Mouse (Mus musculus) cerebellum, adult 9-11 months (tissue): ENCODE results near the gene 1700018B08Rik.
A peak's percentile ranks its signal among the peaks of the same experiment; 100 is the strongest.

Source experiments
- DNase-seq: peaks from one replicate; pipeline ENCODE4 v3.0.0; 2022

1700018B08Rik gene

DNA sequence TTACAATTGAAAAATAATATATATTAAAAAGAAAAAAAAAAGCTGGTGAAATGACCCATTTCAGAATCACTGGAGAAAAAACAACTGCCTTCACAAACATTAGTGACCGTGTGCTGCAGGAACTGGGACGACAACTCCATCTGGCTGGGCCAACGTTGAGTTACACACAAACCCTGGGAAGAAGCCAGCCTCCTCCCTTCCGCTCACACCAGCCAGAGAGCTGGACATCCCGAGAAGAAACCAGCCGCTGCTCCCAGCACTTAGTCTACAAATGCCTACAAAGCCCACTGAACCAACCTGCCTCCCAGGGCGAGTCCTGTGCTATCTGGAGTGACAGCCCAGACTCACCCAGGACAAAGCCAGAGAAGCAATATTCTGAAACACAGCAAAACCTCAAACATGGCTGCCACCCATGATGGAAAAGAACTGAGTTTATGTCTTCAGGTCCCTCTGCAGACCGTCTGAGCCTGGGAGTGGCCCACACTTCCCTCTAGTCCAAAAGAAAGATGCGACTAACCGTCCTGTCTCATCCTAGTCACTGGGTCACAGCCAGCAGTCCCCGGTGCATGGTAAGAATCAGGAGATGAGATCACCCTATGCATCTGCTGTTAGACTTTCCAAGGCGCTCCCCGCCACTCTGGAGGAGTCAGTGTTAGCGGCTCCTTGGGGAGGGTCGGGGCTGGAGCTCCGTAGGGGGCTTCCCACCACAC is 17.7 kb upstream of the 1700018B08Rik start:
- peak; percentile 66 for DNase-seq

DNA sequence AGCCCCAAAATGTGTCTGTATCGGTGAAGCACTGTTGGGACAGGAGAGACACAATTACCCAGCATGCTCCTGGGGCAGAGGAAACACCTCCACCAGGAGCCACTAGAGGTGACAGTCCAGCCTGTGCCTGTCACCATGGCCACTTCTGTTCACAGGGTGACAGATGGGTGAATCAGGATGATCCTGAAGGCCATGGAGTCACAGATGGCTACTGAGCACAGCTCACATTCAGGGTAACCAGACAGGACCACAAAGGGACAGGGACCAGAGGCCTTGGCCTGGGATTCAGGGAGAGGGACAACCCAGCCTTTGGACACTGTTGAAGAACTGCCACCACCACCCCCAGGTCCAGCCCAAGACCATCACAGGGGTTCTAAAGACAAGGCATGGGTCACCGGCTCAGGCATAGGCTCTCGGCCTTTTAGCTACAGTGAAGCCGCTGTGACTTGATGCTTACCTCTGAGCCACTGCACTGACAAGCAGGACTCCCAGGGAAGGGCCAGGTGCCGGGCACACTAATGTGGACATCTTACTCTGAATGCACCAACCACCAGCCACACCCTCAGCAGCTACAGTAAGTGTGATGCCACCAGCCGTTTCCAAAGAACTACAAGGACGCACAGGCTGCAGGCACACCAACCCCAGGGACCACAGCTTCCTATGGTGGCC is 16.4 kb upstream of the 1700018B08Rik start:
- DNase-seq = peak; percentile 44

DNA sequence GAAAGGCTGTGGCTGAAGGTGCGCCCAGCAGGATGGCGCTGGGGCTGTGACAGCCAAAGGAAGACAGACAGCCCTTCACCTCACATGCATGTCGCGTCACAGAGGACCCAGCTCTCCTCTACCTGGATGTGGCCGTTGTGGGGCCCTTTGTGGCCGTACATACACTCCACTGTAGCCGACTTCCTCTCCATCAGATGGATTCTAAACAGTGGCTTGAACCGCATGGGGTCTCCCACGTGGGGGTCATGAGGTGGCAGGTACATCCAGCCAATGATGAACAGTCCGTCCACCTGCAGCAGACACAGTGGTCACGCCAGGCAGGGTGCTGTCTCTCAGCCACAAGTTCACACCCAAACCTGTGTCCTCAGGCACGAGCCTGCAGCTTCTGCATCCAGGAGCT is 15.7 kb upstream of the 1700018B08Rik start:
- DNase-seq = peak; percentile 44

DNA sequence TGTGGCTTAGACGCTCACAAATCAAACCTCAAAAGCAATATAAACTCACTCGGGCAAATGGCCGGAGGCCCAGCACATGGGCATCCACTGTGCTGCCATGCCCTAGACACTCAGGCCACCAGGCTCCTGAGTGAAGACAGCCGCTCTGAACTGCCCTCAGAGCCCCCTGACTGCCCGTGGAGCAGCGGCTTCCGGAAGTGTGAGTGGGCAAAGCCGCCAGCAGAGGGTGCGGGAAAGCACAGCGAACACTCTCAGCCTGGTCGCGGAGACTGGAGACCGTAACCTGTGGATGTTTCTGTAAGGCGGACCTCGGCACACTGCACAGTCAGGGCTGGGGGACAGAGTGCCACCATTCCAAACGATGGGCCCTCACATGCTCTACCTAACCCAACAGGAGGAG is 14.4 kb upstream of the 1700018B08Rik start:
- peak; percentile 16 for DNase-seq

DNA sequence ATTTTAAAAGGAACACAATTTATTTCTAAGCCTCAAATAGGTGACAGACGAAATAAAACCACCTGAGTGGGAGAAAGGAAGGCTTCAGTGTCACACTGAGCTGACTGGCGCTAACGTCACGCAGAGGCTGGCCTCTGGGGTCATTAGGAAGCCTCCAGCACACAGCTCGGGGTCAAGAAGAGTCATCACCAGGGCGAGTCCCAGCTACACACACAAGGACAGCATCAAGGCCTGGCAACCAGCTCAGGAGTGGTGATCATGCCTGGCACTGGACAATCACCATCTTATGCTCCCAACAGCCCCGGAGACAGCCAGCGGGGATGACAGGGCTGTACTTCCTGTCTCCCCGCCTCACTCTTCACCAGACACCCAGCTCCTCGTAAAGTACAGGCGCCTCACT is 13.6 kb upstream of the 1700018B08Rik start:
- DNase-seq = peak; percentile 7

DNA sequence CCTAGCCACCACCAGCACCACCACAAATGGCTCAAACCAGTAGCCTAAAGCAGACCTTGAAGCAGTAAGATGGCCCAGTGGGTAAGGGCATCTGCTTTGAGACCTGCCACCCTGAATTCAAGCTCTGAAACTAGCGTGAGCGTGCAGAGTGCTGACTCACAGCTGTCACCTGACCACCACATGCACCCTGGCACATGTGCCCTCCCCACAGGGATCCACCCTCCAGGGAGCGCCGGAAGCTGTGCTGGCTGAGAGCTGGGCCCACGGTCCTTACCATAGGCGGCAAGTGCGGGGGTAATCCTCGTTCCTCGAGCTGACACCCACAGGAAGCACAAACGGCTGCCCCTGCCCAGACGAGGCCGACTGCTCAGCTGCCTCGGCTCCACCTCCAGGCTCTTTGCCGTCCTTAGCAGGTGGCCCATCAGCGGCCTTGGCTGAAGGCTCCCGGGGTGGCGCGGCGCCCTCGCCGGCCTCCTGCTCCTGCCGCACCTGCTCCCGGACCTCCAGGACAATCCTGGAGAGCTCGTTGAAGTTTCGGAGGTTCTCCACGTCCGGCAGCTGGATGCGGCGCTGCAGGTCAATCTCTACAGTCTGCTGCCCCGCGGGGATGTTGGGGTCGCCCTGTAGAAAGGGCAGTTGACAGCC is 9.8 kb upstream of the 1700018B08Rik start:
- peak; percentile 10 for DNase-seq

DNA sequence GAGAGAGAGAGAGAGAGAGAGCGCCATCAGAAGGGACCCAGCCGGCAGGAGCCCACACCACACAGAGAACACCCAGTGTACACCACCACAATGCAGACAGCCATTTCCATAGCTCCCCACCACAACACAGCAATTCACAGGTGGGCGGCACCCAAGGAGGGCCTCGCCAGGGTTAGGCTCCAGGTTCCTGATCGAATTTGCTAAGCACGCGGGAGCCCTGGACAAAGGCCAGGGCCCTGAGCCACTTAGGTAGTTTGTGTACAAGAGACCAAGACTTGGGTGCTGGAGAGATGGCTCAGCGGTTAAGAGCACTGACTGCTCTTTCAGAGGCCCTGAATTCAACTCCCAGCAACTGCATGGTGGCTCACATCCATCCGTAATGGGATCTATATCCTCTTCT is 8.4 kb upstream of the 1700018B08Rik start:
- DNase-seq = peak; percentile 2

DNA sequence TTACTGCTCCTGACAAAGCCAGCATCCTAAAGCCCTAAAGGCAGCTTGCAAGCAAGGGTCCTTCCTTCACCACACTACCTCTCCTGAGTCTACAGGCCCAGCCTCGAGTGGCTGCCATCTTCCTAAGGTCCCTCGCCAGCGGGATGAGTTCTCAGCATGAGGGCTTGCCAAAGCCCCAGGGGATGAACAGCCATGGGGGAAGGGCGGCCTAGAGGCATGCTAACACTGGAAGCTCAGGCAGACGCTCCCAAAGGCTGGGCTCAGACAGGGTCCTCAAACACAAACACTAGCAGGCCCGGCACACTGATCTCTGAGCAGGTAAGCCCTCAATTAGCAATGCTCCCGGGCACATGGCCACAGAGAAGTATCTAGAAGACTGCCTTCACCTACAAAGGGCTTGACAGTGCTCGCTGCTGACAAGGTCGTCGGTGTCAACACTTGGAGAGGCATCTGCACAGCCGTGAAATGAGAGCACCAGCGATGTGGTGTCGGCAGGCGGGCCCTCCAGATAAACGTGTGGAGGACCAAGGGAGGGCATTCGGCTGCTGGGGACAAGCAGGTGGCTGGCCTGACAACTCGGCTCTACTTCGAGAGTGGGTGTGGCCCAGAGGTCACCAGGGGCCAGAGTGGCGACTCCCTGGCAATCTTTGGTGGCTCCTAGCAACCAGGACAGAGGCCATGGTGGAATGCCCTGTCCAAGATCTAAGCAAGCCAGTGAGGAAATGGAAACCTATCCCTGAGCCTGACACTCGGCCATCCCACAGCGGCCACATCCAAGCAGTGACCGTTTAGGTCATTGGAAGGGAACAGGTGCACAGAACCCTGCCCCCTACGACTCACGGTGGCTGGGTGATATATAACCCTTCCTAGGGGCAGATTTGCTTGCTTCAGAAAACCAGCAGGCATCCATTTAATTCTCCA is 7.2 kb upstream of the 1700018B08Rik start:
- DNase-seq = peak; percentile 3

DNA sequence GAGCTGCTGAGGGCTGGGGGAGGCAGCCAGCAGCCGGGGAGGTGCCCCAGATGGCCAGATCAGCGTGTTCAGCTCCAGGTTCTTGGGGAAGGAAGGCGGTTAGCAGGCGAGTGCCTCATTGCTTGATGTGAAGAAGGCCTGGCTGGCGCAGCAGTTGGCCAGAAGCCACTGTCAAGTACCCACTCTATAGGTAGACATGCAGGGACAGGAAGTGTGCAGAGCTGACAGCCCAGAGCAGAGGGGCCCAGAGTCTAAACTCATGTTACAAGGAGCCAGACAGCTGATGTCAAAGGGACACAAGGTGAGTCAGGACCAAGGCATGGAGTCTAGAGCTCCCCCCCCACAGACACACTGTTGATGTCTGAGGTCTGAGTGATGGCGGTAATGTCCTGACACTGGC is 5.9 kb upstream of the 1700018B08Rik start:
- no peak for DNase-seq

DNA sequence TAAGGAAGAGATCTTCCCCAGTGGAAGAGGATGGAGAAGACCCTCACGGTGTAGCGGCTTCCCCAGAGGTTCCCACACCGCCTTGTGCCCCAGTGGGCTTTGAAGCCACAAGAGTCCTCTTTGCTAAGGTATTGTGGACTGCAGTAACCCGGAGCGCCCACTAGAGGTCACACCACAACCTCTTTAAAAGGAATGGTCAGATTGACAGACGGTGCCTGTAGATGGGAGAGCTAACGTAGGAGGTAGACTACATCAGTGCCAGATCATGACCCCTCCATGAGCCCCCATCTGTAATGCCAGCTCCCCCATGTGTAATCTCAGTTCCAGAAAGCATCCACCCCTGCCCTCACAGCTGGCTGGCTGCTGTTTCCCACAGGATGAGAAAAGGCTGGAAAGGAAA is 3.0 kb upstream of the 1700018B08Rik start:
- DNase-seq = peak; percentile 74

DNA sequence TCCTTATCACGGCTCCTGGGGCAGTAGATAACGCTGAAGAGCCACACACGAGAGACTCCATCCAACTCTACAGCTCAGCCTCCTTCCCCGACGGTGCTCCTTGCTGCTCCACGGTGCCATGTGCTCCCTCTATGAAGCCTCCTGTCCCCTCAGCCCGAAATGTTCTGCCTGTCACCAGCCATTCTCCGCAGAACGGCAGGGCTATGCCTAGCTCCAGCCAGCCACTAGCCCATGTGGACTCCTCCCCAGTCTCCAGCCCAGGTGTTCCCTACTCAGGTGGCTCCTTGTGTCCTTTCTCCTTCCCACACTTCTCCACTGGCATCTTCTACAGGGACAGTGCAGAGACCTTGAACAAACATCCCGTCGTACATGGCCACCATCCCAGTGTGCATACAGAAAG is 816 bp upstream of the 1700018B08Rik start:
- no peak for DNase-seq

DNA sequence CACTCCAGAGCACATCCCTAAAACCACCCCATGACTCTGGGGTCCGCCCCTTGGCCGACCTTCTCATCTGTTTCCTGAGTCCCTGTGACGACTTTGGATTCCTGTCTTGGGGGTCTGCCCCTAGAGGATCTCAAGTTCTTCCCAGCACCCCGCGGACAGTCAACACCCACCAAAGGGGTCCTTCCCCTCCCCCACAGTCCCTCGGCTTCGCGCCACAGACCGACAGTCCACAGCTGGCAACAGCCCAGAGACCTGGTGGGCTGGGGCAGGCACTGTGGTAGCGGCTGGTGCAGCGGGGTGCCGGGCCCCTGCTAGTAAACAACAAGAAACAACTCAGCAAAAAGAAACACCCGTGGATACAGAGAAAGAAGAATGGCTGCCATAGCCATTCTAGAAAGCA is 1.2 kb downstream of the 1700018B08Rik start:
- no peak for DNase-seq

DNA sequence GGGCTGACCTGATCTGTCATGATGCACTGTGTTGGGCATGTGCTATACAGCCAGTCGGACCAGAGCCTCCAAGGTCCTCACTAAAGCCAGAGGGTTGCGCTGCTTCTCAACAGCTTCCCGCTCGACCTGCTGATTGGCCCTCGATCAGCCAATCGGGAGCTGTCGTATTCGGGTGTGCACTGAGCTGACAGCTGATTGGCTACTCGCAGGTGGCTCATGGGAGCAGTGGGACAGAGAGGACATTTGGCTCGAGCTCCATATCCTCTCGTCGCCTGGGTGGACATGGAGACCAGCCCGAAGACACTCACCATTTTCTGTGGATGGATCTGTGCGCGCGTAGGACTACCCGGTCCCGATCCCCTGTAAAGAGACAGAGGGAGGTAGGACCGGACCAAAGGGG is 2.3 kb downstream of the 1700018B08Rik start:
- no peak for DNase-seq

DNA sequence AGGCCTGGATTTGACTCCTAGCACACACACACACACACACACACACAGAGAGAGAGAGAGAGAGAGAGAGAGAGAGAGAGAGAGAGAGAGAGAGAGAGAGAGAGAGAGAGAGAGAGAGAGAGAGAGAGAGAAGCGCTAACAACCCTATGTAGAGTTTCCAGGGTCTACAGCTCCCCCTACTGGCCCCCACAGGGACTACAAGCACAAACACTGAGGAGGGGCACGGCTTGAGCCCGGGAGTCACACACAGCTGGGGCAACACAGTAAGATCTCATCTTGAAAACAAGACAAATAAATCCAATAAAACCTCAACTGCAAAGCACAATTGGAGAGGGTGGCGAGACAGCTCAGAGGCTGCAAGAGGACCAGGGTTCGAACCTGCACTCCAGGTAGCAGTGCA is 11.7 kb downstream of the 1700018B08Rik start:
- no peak for DNase-seq

DNA sequence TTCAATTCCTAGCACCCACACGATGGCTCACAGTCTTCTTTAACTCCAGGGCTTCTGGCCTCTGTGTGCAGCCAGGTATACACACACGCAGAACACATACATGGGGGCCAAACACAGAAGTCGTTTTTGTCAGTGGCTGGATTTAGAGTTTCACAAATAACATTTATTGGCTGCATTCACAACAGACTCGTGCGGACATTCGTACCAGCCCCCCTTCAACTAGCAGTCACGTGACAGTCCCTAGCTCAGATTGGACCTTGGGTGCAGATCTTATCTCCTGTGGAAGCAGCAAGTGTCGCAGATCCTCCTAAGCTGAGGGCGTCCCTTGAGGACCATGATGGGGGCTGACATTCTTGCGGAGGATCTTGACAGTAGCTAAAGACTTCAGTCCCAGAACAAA is 13.5 kb downstream of the 1700018B08Rik start:
- no peak for DNase-seq

DNA sequence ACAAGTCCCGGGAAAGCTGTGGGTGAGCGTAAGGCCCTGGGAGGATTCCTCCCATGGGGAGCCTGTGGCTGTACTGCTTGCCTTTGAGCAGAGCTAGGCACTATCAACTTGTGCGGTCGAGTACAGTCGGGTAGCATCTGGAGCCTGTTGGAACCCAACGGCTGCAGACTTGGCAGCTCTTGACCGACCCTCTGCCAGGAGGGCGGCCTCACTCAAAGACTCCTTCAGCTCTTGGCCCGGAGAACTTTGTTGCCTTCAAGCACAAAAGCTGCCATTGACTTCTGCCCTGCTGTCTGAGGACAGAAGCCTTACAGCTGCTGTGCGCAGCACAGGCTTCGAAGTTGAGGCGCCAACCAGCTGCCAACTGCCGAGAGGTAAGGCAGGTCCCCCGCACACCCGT is 15.3 kb downstream of the 1700018B08Rik start:
- DNase-seq = no peak

DNA sequence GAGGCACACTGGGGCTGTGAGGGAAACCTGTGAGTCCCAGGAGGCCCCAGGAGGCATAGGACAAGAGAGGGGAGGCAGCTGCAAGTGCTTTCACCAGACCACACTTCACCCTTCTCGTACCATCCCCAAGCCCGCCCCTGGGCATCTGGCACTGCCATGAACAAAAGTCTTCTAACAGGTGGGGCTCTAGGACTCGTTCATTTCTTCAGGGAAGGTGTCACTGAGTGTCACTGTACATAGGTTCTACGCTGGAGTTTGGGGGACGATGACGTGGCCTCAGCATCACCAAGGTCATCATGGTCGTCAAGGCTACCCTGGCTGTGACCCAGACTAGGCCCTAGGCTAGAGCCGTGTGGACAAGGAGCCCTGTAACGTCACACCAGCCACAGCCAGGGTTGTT is 16.4 kb downstream of the 1700018B08Rik start:
- no peak for DNase-seq

DNA sequence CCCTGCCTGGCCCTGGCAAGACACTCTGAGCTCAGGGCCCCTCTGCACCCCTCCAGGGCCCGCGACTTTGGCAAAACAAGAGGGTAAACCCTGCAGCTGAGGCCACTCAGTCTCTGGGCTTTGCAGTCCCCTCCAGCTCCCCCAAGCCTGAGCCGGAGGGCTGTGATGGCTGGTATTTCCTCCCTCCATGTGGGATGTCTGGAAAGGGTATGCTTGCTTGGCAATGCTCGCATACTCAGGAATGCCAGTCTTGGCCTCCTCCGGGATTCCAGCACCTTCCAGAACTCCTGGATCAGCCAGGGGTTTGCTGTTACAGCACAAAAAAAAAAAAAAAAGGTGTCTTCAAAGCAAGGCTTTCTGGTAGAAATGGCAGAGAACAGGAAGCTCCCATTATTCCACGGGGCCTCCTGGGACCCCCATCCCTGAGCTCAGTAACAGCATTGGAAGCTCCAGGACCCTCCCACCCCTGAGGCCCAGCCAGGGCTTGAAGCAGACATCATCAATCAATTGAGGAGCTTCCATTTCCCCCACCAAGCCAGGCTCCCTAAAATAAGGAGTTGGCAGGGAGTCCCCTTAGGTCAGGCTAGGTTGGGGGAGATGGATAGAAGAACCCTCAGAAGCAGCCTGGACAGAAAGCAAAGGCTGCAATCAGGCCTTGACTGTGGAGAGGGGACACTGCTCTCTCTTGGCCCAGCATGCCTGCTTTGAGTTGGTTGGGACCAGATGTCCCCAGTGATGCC is 17.1 kb downstream of the 1700018B08Rik start:
- DNase-seq = no peak

DNA sequence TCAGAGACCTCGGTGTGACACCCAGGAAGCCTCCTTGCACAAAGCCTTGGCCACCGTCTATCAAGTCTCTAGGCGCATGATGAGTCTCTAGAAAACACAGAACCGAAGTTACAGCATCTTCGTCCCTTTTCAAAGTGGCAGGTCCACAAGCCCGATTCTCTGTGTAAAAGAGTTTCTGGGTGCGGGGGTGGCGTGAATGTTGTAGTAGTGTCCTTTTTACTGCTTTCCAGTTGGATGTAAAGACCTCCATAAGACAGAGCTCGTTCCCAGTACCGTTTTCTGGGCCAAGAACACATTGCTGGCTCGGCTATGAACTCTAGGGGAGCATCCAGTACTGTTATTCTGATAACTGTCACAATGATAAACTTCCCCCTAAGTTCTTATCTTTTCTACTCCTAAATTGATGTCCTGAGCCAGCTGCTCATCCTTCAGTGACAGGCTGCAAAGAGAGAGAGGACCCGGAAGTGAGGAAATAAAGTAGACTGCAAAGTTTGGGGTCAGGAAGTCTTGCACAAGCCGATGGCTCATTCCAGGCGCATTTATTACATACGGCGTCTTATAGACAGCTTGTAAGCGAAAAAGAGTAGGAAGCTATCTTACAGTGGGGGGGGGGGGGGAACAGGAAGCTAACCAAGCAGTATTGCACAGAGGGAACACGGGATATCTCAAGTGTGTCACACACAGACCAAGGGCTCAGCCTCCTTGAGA is 18.9 kb downstream of the 1700018B08Rik start:
- DNase-seq = no peak

DNA sequence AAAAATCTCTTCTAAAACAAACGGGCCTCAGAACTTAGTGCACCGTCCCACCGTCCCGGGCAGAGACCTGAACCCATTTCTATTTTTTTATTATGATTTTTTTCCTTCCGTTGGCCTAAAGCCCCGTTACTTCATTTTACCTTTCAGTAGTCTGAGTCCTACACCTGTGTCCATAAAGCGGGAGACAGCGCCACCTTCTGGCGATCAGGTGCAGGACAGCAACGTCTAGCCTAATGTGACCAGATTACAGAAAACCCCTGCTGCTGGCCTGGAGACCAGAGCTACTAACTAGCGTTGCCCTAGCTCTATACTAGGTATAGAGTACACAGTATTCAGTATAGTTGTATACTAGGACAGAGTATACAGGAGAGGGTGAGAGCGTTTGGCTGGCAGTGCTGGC is 30.7 kb downstream of the 1700018B08Rik start:
- peak; percentile 66 for DNase-seq

DNA sequence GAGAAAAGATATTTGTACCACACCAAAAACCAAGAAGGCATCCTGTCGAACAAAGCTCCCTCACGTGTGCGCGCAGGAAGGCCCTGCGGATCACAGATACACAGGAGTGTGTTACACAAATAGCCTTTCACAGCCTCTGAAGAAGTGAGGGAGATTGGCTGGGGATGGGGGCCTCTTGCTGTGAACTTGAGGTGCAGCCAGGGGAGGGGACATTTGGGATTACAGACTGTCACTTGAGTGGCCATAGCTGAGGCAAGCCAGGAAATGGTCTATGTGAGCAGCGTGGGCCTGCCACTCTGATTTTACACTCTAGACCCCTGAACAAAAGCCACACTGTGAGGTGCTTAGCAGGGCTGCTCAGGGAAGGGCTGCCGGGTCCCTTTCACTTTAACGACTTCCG is 32.4 kb downstream of the 1700018B08Rik start:
- no peak for DNase-seq

DNA sequence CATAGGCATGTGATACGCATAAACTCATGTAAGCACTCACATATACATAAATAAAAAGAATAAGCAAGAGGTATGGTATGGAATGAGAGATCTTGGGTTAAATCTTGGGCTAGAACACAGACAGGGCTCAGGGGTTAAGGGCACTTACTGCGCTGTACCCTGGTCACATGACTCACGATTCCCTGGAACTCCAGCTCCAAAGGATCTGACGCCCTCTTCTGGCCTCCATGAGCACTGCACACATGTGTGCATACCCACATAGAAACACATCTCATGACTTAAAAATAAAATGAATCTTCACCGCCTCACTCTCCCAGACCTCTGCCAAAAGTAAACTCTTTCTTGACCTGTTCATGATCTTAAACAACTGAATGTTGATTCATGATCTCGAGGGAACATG is 46.5 kb downstream of the 1700018B08Rik start:
- no peak for DNase-seq
